Mouse (Mus musculus) brain, embryonic 14.5 days (tissue): ENCODE measurements around the gene Dhh.

Source experiments
- CTCF ChIP-seq: fragments of 200-500 bp; IDR thresholded peaks from 2 replicates; pipeline ENCODE4 v1.5.1; 2012; ENCODE audit warnings: inconsistent platforms, mild to moderate bottlenecking, moderate library complexity, borderline replicate concordance; ENCODE audit not compliant: insufficient read depth, insufficient read length; ENCODE audit errors: extremely low read depth
- POLR2A ChIP-seq: fragments of 200-500 bp; IDR thresholded peaks from 2 replicates; pipeline ENCODE4 v1.6.1; 2012; ENCODE audit warnings: mild to moderate bottlenecking, inconsistent platforms, borderline replicate concordance; ENCODE audit not compliant: poor library complexity, insufficient read depth, insufficient read length, severe bottlenecking; ENCODE audit errors: extremely low read depth

DNA sequence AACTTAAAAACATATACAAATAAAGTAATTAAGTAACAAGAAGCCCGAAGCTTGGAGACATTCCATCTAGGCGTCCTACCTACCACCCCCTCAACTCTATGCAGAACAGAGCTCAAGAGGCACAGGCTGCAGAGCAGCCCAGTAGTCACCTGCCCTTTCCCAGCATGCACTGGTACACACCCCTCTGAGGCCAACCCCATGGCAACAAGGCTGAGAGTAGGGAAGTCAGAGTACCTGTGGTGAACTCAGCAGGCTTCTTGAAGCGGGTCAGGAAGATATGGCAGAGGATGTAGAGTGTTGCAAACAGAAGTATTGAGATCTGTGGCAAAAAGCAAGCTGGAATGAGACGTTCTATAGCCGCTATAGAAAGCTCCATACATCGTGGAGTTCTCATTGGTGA lies 16.6 kb upstream of the Dhh start:
- no peak for TF ChIP-seq POLR2A
- no peak for TF ChIP-seq CTCF
